Mouse (Mus musculus): ENCODE measurements around the gene Hat1. TPM values are rescaled to one million over a fixed set of nuclear protein-coding genes. Genes with fewer than 3 reads are reported as not detected.

Gene Hat1
- polyA plus RNA-seq, 1 experiment from 2014 or later = 125 TPM

- Histone ChIP-seq H3K9ac (no peak overlapping the region), H3K27ac (no peak overlapping the region), H3K4me1 (replicated peaks) (no peaks in the 10 kb centered on the region), H3K4me2 (replicated peaks) (no peak overlapping the region), H3K27me3 (replicated peaks) (no peaks in the 10 kb centered on the region), H3K4me3 (replicated peaks) (no peak overlapping the region), H3K36me3 (peaks cover 5% of the 10 kb centered on the region; the same call in 1 of the 2 replicates), H3K9me3 (no peaks in the 10 kb centered on the region)
- no peak for ATAC-seq
- WGBS = 84% methylated on average over 6 of the region's 6 CpGs
These were observed 992 bp upstream of the Hat1 start for GRCm38 (mm10) chr2:71387766-71388165.

GRCm38 (mm10) chr2:71389864-71390263, 1.1 kb downstream of the Hat1 start:
- no peaks in the 10 kb centered on the region for H3K9me3 ChIP-seq
- H3K4me2 ChIP-seq (replicated peaks) = peak overlapping the region; percentile 74
- peak overlapping the region; percentile 92 for H3K9ac ChIP-seq
- peaks cover 8% of the 10 kb centered on the region; the same call in 1 of the 2 replicates for H3K36me3 ChIP-seq
- WGBS = 55% methylated on average over 9 of the region's 9 CpGs
- ATAC-seq = no peak
- peak overlapping the region; percentile 99 for H3K4me3 ChIP-seq (replicated peaks)
- H3K27ac ChIP-seq = no peak overlapping the region
- no peaks in the 10 kb centered on the region for H3K4me1 ChIP-seq (replicated peaks)
- H3K27me3 ChIP-seq (replicated peaks) = no peaks in the 10 kb centered on the region

GRCm38 (mm10) chr2:71405613-71406012, 16.9 kb downstream of the Hat1 start:
- Histone ChIP-seq H3K4me2 (replicated peaks) (no peak overlapping the region), H3K9me3 (no peaks in the 10 kb centered on the region), H3K9ac (no peak overlapping the region), H3K4me3 (replicated peaks) (no peak overlapping the region), H3K4me1 (replicated peaks) (no peaks in the 10 kb centered on the region), H3K36me3 (no peaks in the 10 kb centered on the region), H3K27ac (no peak overlapping the region), H3K27me3 (replicated peaks) (no peaks in the 10 kb centered on the region)
- ATAC-seq = no peak
- 88% methylated on average over 1 of the region's 1 CpGs for WGBS

GRCm38 (mm10) chr2:71418760-71419280, 30.1 kb downstream of the Hat1 start:
- H3K27me3 ChIP-seq (replicated peaks) = no peaks in the 10 kb centered on the region
- ATAC-seq = no peak

GRCm38 (mm10) chr2:71419408-71419807, 30.6 kb downstream of the Hat1 start:
- WGBS = 90% methylated on average over 3 of the region's 3 CpGs
- H3K9me3 ChIP-seq = no peaks in the 10 kb centered on the region

More at GRCm38 (mm10) chr2:71418760-71419280, 30.1 kb downstream of the Hat1 start:
- Histone ChIP-seq H3K9ac (no peak overlapping the region), H3K36me3 (peaks cover 5% of the 10 kb centered on the region; the same call in 1 of the 2 replicates), H3K27ac (no peak overlapping the region), H3K9me3 (no peaks in the 10 kb centered on the region), H3K4me3 (replicated peaks) (no peak overlapping the region), H3K4me2 (replicated peaks) (no peak overlapping the region), H3K4me1 (replicated peaks) (no peaks in the 10 kb centered on the region)
- 87% methylated on average over 3 of the region's 3 CpGs for WGBS

GRCm38 (mm10) chr2:71420895-71421425, 32.2 kb downstream of the Hat1 start:
- Histone ChIP-seq H3K4me3 (replicated peaks) (no peak overlapping the region), H3K4me2 (replicated peaks) (no peak overlapping the region), H3K9ac (no peak overlapping the region), H3K4me1 (replicated peaks) (no peaks in the 10 kb centered on the region), H3K36me3 (peaks cover 5% of the 10 kb centered on the region; the same call in 1 of the 2 replicates), H3K27ac (no peak overlapping the region), H3K9me3 (no peaks in the 10 kb centered on the region), H3K27me3 (replicated peaks) (no peaks in the 10 kb centered on the region)
- 94% methylated on average over 9 of the region's 9 CpGs for WGBS
- no peak for ATAC-seq

More at GRCm38 (mm10) chr2:71419408-71419807, 30.6 kb downstream of the Hat1 start:
- Histone ChIP-seq H3K4me2 (replicated peaks) (no peak overlapping the region), H3K4me3 (replicated peaks) (no peak overlapping the region), H3K9ac (no peak overlapping the region), H3K27me3 (replicated peaks) (no peaks in the 10 kb centered on the region), H3K27ac (no peak overlapping the region), H3K36me3 (peaks cover 5% of the 10 kb centered on the region; the same call in 1 of the 2 replicates), H3K4me1 (replicated peaks) (no peaks in the 10 kb centered on the region)
- no peak for ATAC-seq

GRCm38 (mm10) chr2:71424545-71424944, 35.8 kb downstream of the Hat1 start:
- Histone ChIP-seq H3K4me1 (replicated peaks) (no peaks in the 10 kb centered on the region), H3K9ac (no peak overlapping the region), H3K4me3 (replicated peaks) (no peak overlapping the region), H3K27me3 (replicated peaks) (no peaks in the 10 kb centered on the region), H3K27ac (no peak overlapping the region), H3K36me3 (peaks cover 5% of the 10 kb centered on the region; the same call in 1 of the 2 replicates), H3K4me2 (replicated peaks) (no peak overlapping the region), H3K9me3 (no peaks in the 10 kb centered on the region)
- no peak for ATAC-seq
- 79% methylated on average over 4 of the region's 4 CpGs for WGBS

GRCm38 (mm10) chr2:71435440-71435839, 46.7 kb downstream of the Hat1 start:
- 93% methylated on average over 3 of the region's 4 CpGs for WGBS

GRCm38 (mm10) chr2:71443376-71443775, 54.6 kb downstream of the Hat1 start:
- Histone ChIP-seq H3K4me1 (replicated peaks) (no peaks in the 10 kb centered on the region), H3K27ac (no peak overlapping the region), H3K27me3 (replicated peaks) (no peaks in the 10 kb centered on the region), H3K9me3 (no peaks in the 10 kb centered on the region), H3K4me3 (replicated peaks) (no peak overlapping the region), H3K9ac (no peak overlapping the region), H3K4me2 (replicated peaks) (no peak overlapping the region), H3K36me3 (0 out of 2 replicates have a peak, but pooled peaks cover 3% of the 10 kb centered on the region)
- WGBS = 36% methylated on average over 2 of the region's 2 CpGs
- ATAC-seq = no peak

More at GRCm38 (mm10) chr2:71435440-71435839, 46.7 kb downstream of the Hat1 start:
- no peaks in the 10 kb centered on the region for H3K9me3 ChIP-seq
- H3K4me2 ChIP-seq (replicated peaks) = no peak overlapping the region
- no peak overlapping the region for H3K4me3 ChIP-seq (replicated peaks)
- no peak overlapping the region for H3K27ac ChIP-seq
- H3K4me1 ChIP-seq (replicated peaks) = no peaks in the 10 kb centered on the region
- no peak for ATAC-seq
- H3K9ac ChIP-seq = no peak overlapping the region
- peaks cover 6% of the 10 kb centered on the region; the same call in 1 of the 2 replicates for H3K36me3 ChIP-seq
- H3K27me3 ChIP-seq (replicated peaks) = no peaks in the 10 kb centered on the region

- Histone ChIP-seq H3K9me3 (no peaks in the 10 kb centered on the region), H3K4me2 (replicated peaks) (no peak overlapping the region), H3K27me3 (replicated peaks) (no peaks in the 10 kb centered on the region), H3K27ac (no peak overlapping the region), H3K9ac (no peak overlapping the region), H3K4me3 (replicated peaks) (no peak overlapping the region), H3K36me3 (no peaks in the 10 kb centered on the region), H3K4me1 (replicated peaks) (no peaks in the 10 kb centered on the region)
- no peak for ATAC-seq
- 65% methylated on average over 17 of the region's 17 CpGs for WGBS
These were observed 56.9 kb downstream of the Hat1 start for GRCm38 (mm10) chr2:71445536-71446196.

- no peaks in the 10 kb centered on the region for H3K27me3 ChIP-seq (replicated peaks)
- no peak overlapping the region for H3K4me2 ChIP-seq (replicated peaks)
- 6% methylated on average over 2 of the region's 2 CpGs for WGBS
- no peaks in the 10 kb centered on the region for H3K4me1 ChIP-seq (replicated peaks)
- H3K27ac ChIP-seq = no peak overlapping the region
- no peak for ATAC-seq
- no peak overlapping the region for H3K9ac ChIP-seq
- no peaks in the 10 kb centered on the region for H3K36me3 ChIP-seq
- H3K4me3 ChIP-seq (replicated peaks) = no peak overlapping the region
- H3K9me3 ChIP-seq = no peaks in the 10 kb centered on the region
These were observed 60.8 kb downstream of the Hat1 start for GRCm38 (mm10) chr2:71449604-71450003.

- ATAC-seq = no peak
- no peak overlapping the region for H3K4me2 ChIP-seq (replicated peaks)
- 65% methylated on average over 5 of the region's 5 CpGs for WGBS
- H3K9me3 ChIP-seq = no peaks in the 10 kb centered on the region
- H3K4me1 ChIP-seq (replicated peaks) = no peaks in the 10 kb centered on the region
- no peak overlapping the region for H3K9ac ChIP-seq
- no peak overlapping the region for H3K4me3 ChIP-seq (replicated peaks)
- H3K27me3 ChIP-seq (replicated peaks) = no peaks in the 10 kb centered on the region
- H3K36me3 ChIP-seq = no peaks in the 10 kb centered on the region
- no peak overlapping the region for H3K27ac ChIP-seq
These were observed 63.0 kb downstream of the Hat1 start for GRCm38 (mm10) chr2:71451761-71452160.
